Mouse (Mus musculus): ENCODE measurements around the gene Hes6.

- TF ChIP-seq CTCF (IDR thresholded peaks at IDR 0.05; ENCODE audit: control insufficient read depth, insufficient read depth, low read length) (no peak), POLR2A (IDR thresholded peaks at IDR 0.05; ENCODE audit: borderline replicate concordance, control insufficient read depth, low read depth, low read length) (no peak)
These were observed 49.6 kb upstream of the Hes6 start for GRCm38 (mm10) chr1:91463336-91463995.

Measured in bone marrow, adult 2 months (tissue).